Comparison of ENCODE assay signal across 27 mouse cellular contexts in the genomic region with DNA sequence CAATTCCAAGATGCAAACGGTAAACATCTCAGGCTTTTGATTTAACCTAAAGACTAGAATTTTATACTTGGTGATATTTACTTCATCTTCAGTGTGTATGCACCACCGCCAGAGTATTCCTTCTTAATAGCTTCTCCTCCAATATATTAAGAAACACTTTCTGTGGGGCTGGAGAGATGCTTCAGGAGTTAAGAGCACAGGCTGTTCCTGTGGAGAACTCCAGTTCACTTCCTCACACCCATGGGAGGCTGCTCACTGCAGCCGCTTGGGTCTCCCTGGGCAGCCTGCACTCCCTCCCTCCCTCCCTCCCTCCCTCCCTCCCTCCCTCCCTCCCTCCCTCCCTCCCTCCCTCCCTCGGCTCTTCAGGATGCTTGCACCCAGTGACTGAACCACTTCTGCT.
"Had no signal": no experiment of that assay in that cellular context is flagged by ENCODE, and none has a peak within 500 bp of the region (broad histone marks: within the 10 kb centered on the region; RNA-seq: fewer than 3 reads in every experiment).

No protein-coding gene starts in this region.

- H3K4me1 ChIP-seq: embryonic facial prominence, embryonic 10.5 days; embryonic facial prominence, embryonic 12.5 days; embryonic facial prominence, embryonic 13.5 days; embryonic facial prominence, embryonic 15.5 days; forebrain, embryonic 10.5 days; forebrain, embryonic 12.5 days; forebrain, embryonic 13.5 days; forebrain, embryonic 15.5 days had no signal

- H3K27me3 ChIP-seq: embryonic facial prominence, embryonic 12.5 days; embryonic facial prominence, embryonic 13.5 days; embryonic facial prominence, embryonic 15.5 days; forebrain, embryonic 12.5 days; forebrain, embryonic 13.5 days; forebrain, embryonic 15.5 days had no signal

- H3K9ac ChIP-seq: embryonic facial prominence, embryonic 12.5 days; embryonic facial prominence, embryonic 13.5 days; embryonic facial prominence, embryonic 15.5 days; forebrain, embryonic 12.5 days; forebrain, embryonic 13.5 days; forebrain, embryonic 15.5 days; forebrain, postnatal 0 days had no signal

- H3K9me3 ChIP-seq: embryonic facial prominence, embryonic 10.5 days; embryonic facial prominence, embryonic 12.5 days; embryonic facial prominence, embryonic 13.5 days; embryonic facial prominence, embryonic 15.5 days; forebrain, embryonic 10.5 days; forebrain, embryonic 12.5 days; forebrain, embryonic 13.5 days; forebrain, embryonic 15.5 days had no signal

- H3K4me2 ChIP-seq: embryonic facial prominence, embryonic 12.5 days; embryonic facial prominence, embryonic 13.5 days; embryonic facial prominence, embryonic 15.5 days; forebrain, embryonic 12.5 days; forebrain, embryonic 13.5 days; forebrain, embryonic 15.5 days had no signal

- H3K4me3 ChIP-seq: embryonic facial prominence, embryonic 10.5 days; embryonic facial prominence, embryonic 12.5 days; embryonic facial prominence, embryonic 13.5 days; embryonic facial prominence, embryonic 15.5 days; erythroblast, embryonic 14.5 days; forebrain, embryonic 10.5 days; forebrain, embryonic 12.5 days; forebrain, embryonic 13.5 days; forebrain, embryonic 15.5 days; gastrocnemius, adult 2 months had no signal

- DNase-seq: cerebellum, adult 2 months; cerebellum, adult 8-10 months; cerebellum, adult 9-10 months; cerebellum, adult 9-11 months; cerebellum, postnatal 10 days; cerebellum, postnatal 14 days; cerebellum, postnatal 25 days; cerebellum, postnatal 36 days; embryo, embryonic 11 days; forebrain, postnatal 0 days; gastrocnemius, adult 2 months; gastrocnemius, postnatal 10 days; gastrocnemius, postnatal 14 days; gastrocnemius, postnatal 25 days; gastrocnemius, postnatal 36 days; heart, adult 18-20 months had no signal

- H3K36me3 ChIP-seq: embryonic facial prominence, embryonic 10.5 days; embryonic facial prominence, embryonic 12.5 days; embryonic facial prominence, embryonic 13.5 days; embryonic facial prominence, embryonic 15.5 days; forebrain, embryonic 10.5 days; forebrain, embryonic 12.5 days; forebrain, embryonic 15.5 days had no signal

- ATAC-seq: forebrain, embryonic 13.5 days; forebrain, embryonic 14.5 days; forebrain, embryonic 15.5 days; forebrain, embryonic 16.5 days; forebrain, postnatal 0 days had no signal

- H3K27ac ChIP-seq: embryonic facial prominence, embryonic 10.5 days; embryonic facial prominence, embryonic 12.5 days; embryonic facial prominence, embryonic 13.5 days; embryonic facial prominence, embryonic 15.5 days; forebrain, embryonic 10.5 days; forebrain, embryonic 12.5 days; forebrain, embryonic 13.5 days; forebrain, embryonic 15.5 days; gastrocnemius, adult 2 months had no signal
